Mouse (Mus musculus) left cerebral cortex, adult 2 months (tissue): ENCODE measurements at regions not wholly inside any gene's neighbourhood (a gene's known extent, or its start where the extent isn't known, plus 50 kb on each side); places are given as distances from the start of the nearest gene placed in this dataset.

Source experiments
- DNase-seq, 2 experiments: peaks; one replicate each; pipeline ENCODE4 v3.0.0; 2021 to 2022; ENCODE audit warnings: low spot score in 2 of 2, mixed read lengths in 1 of 2; ENCODE audit errors: extremely low spot score in 1 of 2
- H3K27ac ChIP-seq: fragments of 200-600 bp; 2 replicates; pipeline ENCODE4 v1.8.1; 2022
- H3K4me3 ChIP-seq: fragments of 200-600 bp; 2 replicates; pipeline ENCODE4 v1.8.1; 2022
- CTCF ChIP-seq: fragments of 200-600 bp; IDR thresholded peaks from 2 replicates; pipeline ENCODE4 v1.8.1; 2022; ENCODE audit warnings: antibody characterized with exemption, mild to moderate bottlenecking, moderate library complexity
- intact Hi-C: fragments of 180-260 bp; cut with DNase I; formaldehyde crosslinking; loops from one replicate; pipeline ENCODE4 v1.15.1; 2025

GRCm38 (mm10) chr1:108558882-108559281 is 969.1 kb downstream of the Serpinb8 start:
- no peak for TF ChIP-seq CTCF
- Histone ChIP-seq H3K27ac (no peak overlapping the region), H3K4me3 (no peak overlapping the region)
- no peak for DNase-seq
- intact Hi-C loops: no loop called here

DNA sequence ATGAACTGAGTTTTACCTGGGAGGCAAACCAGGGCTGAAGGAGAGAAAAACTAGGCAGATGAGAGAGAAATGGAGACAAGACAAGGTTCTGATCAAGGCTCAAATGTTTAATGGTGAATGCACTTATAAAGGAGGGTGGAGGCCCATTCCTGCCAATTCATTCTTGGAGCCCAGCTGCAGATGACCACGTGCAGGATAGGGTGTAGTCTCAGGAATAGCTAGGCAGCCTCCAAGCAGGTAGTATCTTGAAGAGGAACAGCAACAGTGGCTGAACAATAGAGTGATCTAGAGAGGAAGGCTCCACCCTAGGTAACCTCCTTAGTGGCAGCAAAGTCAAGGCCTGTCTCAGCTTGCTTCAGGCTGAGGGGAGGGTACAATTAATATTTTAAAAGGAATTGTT is 973.2 kb downstream of the Serpinb8 start:
- Histone ChIP-seq H3K4me3 (no peak overlapping the region), H3K27ac (no peak overlapping the region)
- DNase-seq: no peak
- no peak for TF ChIP-seq CTCF
- intact Hi-C loops: no loop called here

GRCm38 (mm10) chr1:108571977-108572376 is 982.2 kb downstream of the Serpinb8 start:
- no peak for DNase-seq
- H3K4me3 ChIP-seq: no peak overlapping the region
- intact Hi-C loops: no loop called here
- H3K27ac ChIP-seq: no peak overlapping the region
- no peak for TF ChIP-seq CTCF

DNA sequence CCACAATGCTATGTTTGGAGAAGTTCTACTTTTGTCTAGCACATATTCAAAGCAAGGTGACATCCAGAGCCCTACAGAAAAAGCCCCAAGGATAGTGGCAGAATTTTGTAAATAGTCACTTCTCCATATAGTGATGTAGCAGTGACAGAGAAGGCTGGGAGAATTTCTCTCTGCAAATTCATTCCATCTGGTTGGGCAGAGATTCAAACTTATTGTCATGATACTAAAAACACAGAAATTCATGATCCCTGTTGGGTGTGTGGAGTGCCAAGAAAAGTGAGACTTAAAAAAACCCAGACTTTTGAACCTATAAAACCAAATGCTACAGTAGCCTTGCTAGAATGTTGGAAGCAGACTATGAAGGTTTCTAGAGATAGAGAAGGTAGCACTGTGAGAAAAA is 983.0 kb downstream of the Serpinb8 start:
- no peak for DNase-seq
- intact Hi-C loops: no loop called here
- no peak for TF ChIP-seq CTCF
- Histone ChIP-seq H3K27ac (no peak overlapping the region), H3K4me3 (no peak overlapping the region)

- intact Hi-C loops: no loop called here
- no peak for TF ChIP-seq CTCF
- H3K4me3 ChIP-seq: no peak overlapping the region
- no peak overlapping the region for H3K27ac ChIP-seq
- DNase-seq: no peak
These were observed 987.0 kb downstream of the Serpinb8 start for GRCm38 (mm10) chr1:108576806-108577205.

- TF ChIP-seq CTCF: no peak
- Histone ChIP-seq H3K27ac (no peak overlapping the region), H3K4me3 (no peak overlapping the region)
- intact Hi-C loops: no loop called here
- no peak for DNase-seq
These were observed 988.0 kb downstream of the Serpinb8 start for GRCm38 (mm10) chr1:108577793-108578192.

- no peak for TF ChIP-seq CTCF
- intact Hi-C loops: no loop called here
- DNase-seq: no peak
- Histone ChIP-seq H3K27ac (no peak overlapping the region), H3K4me3 (no peak overlapping the region)
These were observed 1003.1 kb downstream of the Serpinb8 start for GRCm38 (mm10) chr1:108592720-108593422.

- Histone ChIP-seq H3K27ac (no peak overlapping the region), H3K4me3 (no peak overlapping the region)
- no peak for DNase-seq
- intact Hi-C loops: no loop called here
- no peak for TF ChIP-seq CTCF
These were observed 1007.3 kb downstream of the Serpinb8 start for GRCm38 (mm10) chr1:108597129-108597528.
